Mouse (Mus musculus) left cerebral cortex, adult 9 months (tissue): ENCODE results near the gene Gm16381.
"Not testable (repeated sequence)": the region's sequence is repeated elsewhere in the genome, so short reads cannot be mapped to it uniquely, and the experiment has no call there.

Experiments used
- DNase-seq, 2 experiments: peaks; one replicate each; pipeline ENCODE4 v3.0.0; 2022; ENCODE audit warnings: low spot score in 2 of 2

The Gm16381 gene

GRCm38 (mm10) chr12:87644520-87644919 lies at the start of gene Gm16381:
Gene Gm16381 (minus strand): TSS chr12:87644620.
- DNase-seq, result not testable (repeated sequence)

DNA sequence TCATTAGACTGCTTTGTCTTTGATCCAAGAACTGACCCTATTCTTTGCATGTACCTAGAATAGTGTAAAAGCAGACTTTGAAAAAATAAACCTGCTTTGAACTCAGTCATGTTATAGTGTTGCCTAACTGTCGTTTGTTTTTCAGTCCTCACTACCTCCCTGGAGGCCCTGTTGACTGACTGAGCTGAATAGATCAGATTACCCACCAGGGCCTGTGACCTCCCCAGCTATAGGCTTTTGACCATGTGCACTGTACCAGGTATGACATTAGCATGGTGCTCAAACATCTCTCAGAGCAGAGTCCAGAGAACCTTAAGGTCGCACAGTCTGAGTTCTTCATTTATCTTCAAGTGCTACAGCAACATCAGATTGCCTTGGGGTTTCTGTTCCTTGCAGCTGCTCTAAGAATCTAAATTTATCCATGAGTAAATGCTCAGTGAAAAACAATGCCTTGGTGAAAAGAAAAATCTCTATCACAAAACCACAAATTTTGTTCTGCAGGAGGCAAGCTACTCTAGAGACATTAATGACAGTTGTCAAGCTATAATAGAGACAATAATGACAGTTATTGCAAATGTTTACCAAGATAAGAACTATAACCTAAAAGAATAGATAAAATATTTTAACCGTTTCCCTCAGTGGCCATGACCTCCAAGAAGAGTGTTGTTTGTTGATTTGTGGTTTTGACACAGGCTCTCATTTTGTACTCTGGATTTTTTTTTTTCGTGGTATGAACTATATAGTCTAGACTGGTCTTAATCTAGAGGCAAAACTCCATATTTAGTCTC lies 8.7 kb upstream of the Gm16381 start:
- not testable (repeated sequence) for DNase-seq

DNA sequence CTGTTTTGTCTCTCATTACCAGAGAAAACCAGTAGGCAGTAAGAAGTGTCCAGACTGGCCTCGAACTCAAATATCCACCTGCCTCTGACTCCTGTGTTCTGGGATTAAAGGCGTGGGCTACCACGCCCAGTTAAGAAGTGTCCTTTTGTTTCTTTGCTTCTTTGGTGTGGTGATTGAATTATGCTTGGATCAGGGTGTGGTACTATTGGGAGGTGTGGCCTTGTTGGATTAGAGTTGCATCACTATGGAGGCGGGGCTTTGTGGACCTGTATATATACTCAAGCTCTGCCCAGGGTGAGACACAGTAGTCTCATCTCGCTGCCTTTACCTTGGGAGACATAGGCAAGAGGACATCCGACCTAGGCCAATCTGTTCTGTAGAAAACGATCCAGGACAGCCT lies 25.9 kb downstream of the Gm16381 start, which contains the start of gene Gm4027:
Gene Gm4027 (plus strand): TSS at position 301 of the 400 bp plus-strand sequence.
- not testable (repeated sequence) for DNase-seq

GRCm38 (mm10) chr12:87602388-87602787 lies 42.0 kb downstream of the Gm16381 start, which contains the start of gene Oog1:
Gene Oog1 (plus strand): TSS chr12:87602688.
- DNase-seq, result not testable (repeated sequence)

DNA sequence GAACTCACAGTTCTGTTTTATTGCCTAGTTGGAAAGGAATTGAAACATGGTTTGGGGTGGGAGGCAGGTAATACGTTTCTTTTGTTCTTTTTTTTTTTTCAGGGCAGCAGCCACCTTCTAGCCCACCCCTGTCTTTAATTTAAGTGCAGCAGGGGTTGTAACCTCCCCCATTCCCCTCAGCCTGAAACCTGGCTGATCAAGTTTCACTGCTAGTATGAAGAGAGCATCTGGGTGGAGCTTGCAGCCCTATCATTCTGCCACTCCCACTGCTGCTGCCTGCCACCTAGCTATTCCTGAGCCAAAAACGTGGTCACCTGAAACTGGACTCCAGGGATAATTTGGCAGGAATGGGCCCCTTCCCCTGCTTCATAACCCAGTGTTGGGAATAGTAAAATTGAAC lies 43.0 kb downstream of the Gm16381 start:
- not testable (repeated sequence) for DNase-seq
